Mouse (Mus musculus) hindbrain, embryonic 16.5 days (tissue): ENCODE results near the gene Pigq. TPM values are rescaled to one million over a fixed set of nuclear protein-coding genes. Genes with fewer than 3 reads are reported as not detected.
A peak's percentile ranks its signal among the peaks of the same experiment; 100 is the strongest.

ENCODE experiments used
- ATAC-seq: fragments of 200-750 bp; cut with Nextera tagmentation; 2 replicates; pipeline ENCODE4 v1.8.0; 2017; ENCODE audit warnings: moderate TSS enrichment, moderate library complexity
- H3K27ac ChIP-seq: fragments of 300-500 bp; sonication (generic); 2 replicates; pipeline ENCODE4 v1.5.1; 2014; ENCODE audit warnings: low read depth, mild to moderate bottlenecking, control low read depth, low read length, moderate library complexity
- H3K27me3 ChIP-seq: fragments of 300-500 bp; sonication (generic); replicated peaks from 2 replicates; pipeline ENCODE4 v1.6.1; 2014; ENCODE audit warnings: low read length; ENCODE audit not compliant: control insufficient read depth, insufficient read depth
- H3K36me3 ChIP-seq: fragments of 300-500 bp; sonication (generic); 2 replicates; pipeline ENCODE4 v1.6.1; 2014; ENCODE audit warnings: mild to moderate bottlenecking, low read length, moderate library complexity, mixed read lengths; ENCODE audit not compliant: control insufficient read depth, insufficient read depth
- H3K4me1 ChIP-seq: fragments of 300-500 bp; sonication (generic); 2 replicates; pipeline ENCODE4 v1.6.1; 2014; ENCODE audit warnings: low read depth, low read length; ENCODE audit not compliant: control insufficient read depth, insufficient read depth
- H3K4me2 ChIP-seq: fragments of 300-500 bp; sonication (generic); 2 replicates; pipeline ENCODE4 v1.6.1; 2014; ENCODE audit warnings: mild to moderate bottlenecking, low read length, control low read depth, moderate library complexity
- H3K4me3 ChIP-seq: fragments of 300-500 bp; sonication (generic); 2 replicates; pipeline ENCODE4 v1.5.1; 2014; ENCODE audit warnings: mild to moderate bottlenecking, low read length, control low read depth, moderate library complexity
- H3K9ac ChIP-seq: fragments of 300-500 bp; sonication (generic); 2 replicates; pipeline ENCODE4 v1.6.1; 2014; ENCODE audit warnings: low read depth, mild to moderate bottlenecking, control low read depth, low read length, moderate library complexity
- H3K9me3 ChIP-seq: fragments of 300-500 bp; sonication (generic); 2 replicates; pipeline ENCODE4 v1.6.1; 2014; ENCODE audit warnings: mild to moderate bottlenecking, low read length, moderate library complexity; ENCODE audit not compliant: control insufficient read depth
- WGBS: fragments of 180-500 bp; shearing (Covaris S2); extraction: QIAGEN DNeasy Blood & Tissue Kit; methylation state at CpG from one replicate; pipeline ENCODE4 v1.1.7; 2014; 5-methylcytosine and 5-hydroxymethylcytosine counted together
- polyA plus RNA-seq: library from polyadenylated mRNA; unstranded; fragments of >200 nt; fragmentation: Nextera tagmentation; extraction: Ambion mirVana; gene quantifications from 2 replicates; pipeline ENCODE4 v1.2.1, GENCODE M21; 2015

Pigq gene
- polyA plus RNA-seq, 1 experiment from 2014 or later = 83.1 TPM

GRCm38 (mm10) chr17:25951803-25952623 is 7.3 kb upstream of the Pigq start, which contains the start of gene A930017K11Rik:
Gene A930017K11Rik, minus strand, starts transcription at chr17:25952565.
- no peaks in the 10 kb centered on the region for H3K9me3 ChIP-seq
- peaks cover 14% of the 10 kb centered on the region for H3K4me1 ChIP-seq
- under 1% methylated on average over 57 of the region's 58 CpGs for WGBS
- H3K4me2 ChIP-seq = peak within 1 kb of the TSS; percentile 67
- H3K4me3 ChIP-seq = peak within 1 kb of the TSS; percentile 43
- H3K27me3 ChIP-seq = peaks cover 34% of the 10 kb centered on the region
- ATAC-seq = no peak
- no peaks in the 10 kb centered on the region for H3K36me3 ChIP-seq
- no peak within 1 kb of the TSS for H3K27ac ChIP-seq
- H3K9ac ChIP-seq = peak within 1 kb of the TSS; percentile 46

DNA sequence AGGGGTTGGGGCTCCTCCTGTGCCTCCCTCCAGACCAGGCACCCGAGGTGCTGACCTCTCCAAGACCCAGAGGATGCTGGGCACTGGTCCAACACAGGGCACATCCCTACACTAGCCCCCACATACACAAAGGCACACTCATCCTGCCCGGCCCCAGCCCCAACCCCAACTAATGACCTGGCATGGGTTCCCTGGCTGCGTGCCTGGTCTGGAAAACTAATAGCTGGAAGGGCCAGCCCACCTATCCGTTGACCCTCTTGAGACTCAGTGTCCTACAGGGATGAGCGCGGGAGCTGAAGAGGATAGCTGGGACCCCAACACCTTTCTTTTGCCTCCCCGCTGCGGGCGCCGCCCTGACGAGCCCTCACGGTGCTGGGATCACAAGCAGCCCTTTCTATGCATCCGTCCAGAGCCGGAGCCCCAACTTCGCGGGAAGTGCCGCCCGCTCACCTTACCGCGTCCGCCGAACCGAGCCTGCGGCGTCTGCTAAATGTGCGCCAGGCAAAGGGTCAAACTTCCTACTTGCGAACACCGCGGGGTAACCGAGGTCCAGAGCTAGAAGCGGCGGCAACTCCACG is 6.6 kb upstream of the Pigq start:
- Histone ChIP-seq H3K4me2 (peak overlapping the region; percentile 67), H3K9ac (peak overlapping the region; percentile 46), H3K4me3 (peak overlapping the region; percentile 43), H3K27me3 (peaks cover 34% of the 10 kb centered on the region), H3K4me1 (peaks cover 14% of the 10 kb centered on the region), H3K9me3 (no peaks in the 10 kb centered on the region), H3K27ac (no peak overlapping the region), H3K36me3 (no peaks in the 10 kb centered on the region)
- peak; percentile 40; the same call in 1 of the 2 replicates for ATAC-seq
- under 1% methylated on average over 33 of the region's 33 CpGs for WGBS

- Histone ChIP-seq H3K4me2 (no peak overlapping the region; the same call in 1 of the 2 replicates), H3K4me1 (peaks cover 14% of the 10 kb centered on the region), H3K27ac (no peak overlapping the region), H3K36me3 (no peaks in the 10 kb centered on the region), H3K4me3 (peak overlapping the region; percentile 43; the same call in 1 of the 2 replicates), H3K9ac (no peak overlapping the region; the same call in 1 of the 2 replicates), H3K9me3 (no peaks in the 10 kb centered on the region), H3K27me3 (peaks cover 34% of the 10 kb centered on the region)
- no CpG with 5 or more reads among the region's 3 CpGs for WGBS
- ATAC-seq = no peak
Observed at GRCm38 (mm10) chr17:25950706-25951105, 6.0 kb upstream of the Pigq start.

DNA sequence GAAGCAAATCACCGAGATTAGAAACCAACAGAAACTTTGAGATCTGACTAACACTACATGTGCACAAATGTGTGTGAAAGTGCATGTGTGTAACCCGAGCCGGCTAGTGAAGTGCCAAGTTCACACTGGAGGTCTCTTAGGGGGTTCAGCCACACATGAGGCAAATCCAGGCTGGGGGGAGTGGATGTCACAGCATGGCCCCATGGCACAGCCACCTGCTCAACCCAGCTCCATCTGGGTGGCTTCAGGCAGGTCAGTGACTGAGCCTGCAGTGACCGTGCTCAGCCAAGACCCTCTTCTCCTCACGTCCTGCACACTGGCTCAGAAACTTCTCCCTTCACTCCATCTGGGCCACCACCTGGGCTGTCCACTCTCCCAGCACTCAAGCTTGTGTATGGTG is 5.2 kb upstream of the Pigq start:
- H3K36me3 ChIP-seq = no peaks in the 10 kb centered on the region
- H3K9me3 ChIP-seq = no peaks in the 10 kb centered on the region
- no peak for ATAC-seq
- H3K27me3 ChIP-seq = peaks cover 34% of the 10 kb centered on the region
- WGBS = 74% methylated on average over 5 of the region's 5 CpGs
- H3K27ac ChIP-seq = no peak overlapping the region
- peaks cover 14% of the 10 kb centered on the region for H3K4me1 ChIP-seq
- no peak overlapping the region for H3K9ac ChIP-seq
- H3K4me2 ChIP-seq = no peak overlapping the region
- no peak overlapping the region for H3K4me3 ChIP-seq

DNA sequence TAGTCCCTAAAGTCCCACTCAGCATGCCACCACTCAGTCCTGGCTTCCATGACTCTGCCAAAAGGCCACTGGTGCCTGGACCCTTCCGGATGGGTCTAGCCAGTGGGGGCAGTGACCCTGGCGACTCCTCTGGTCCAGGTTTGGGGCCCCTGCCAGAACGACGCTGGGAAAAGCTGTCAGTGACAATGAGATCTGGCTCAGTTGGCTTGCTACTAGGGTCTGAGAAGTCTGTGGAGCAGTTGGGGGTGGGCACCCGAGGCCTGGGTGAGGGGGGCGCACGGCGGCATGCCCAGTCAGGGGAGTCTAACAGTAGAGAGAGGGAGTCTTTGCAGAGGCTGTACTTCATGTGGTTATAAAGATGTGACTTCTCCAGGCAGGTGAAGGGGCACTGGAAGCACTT is 3.3 kb upstream of the Pigq start:
- peaks cover 31% of the 10 kb centered on the region for H3K27me3 ChIP-seq
- 77% methylated on average over 8 of the region's 8 CpGs for whole genome bisulfite sequencing
- no peak overlapping the region for H3K27ac ChIP-seq
- H3K4me1 ChIP-seq = peaks cover 14% of the 10 kb centered on the region
- H3K36me3 ChIP-seq = no peaks in the 10 kb centered on the region
- no peak overlapping the region for H3K4me3 ChIP-seq
- ATAC-seq = no peak
- no peaks in the 10 kb centered on the region for H3K9me3 ChIP-seq
- no peak overlapping the region for H3K9ac ChIP-seq
- no peak overlapping the region for H3K4me2 ChIP-seq

DNA sequence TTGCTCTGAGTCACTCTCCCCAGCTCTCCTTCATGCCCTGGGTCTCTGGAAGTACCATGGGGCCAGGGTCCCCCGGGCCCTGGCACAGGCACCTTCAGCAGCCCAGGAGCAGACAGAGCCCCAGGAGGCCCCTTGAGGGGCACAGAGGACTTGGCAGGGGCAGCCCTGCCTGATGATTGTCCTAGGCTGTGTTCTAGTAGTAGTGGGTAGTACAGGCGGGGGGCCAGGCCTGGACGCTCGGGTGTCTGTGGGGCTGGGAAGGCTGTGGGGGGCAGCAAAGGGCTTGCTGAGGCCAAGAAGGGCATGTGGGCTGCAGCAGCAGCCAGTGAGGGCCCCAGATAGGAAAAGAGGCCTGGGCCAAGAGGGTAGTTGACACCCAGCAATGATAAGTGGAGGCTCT is 2.8 kb upstream of the Pigq start:
- Histone ChIP-seq H3K27ac (no peak overlapping the region), H3K4me3 (no peak overlapping the region), H3K4me2 (no peak overlapping the region), H3K9me3 (no peaks in the 10 kb centered on the region), H3K4me1 (peaks cover 14% of the 10 kb centered on the region), H3K9ac (no peak overlapping the region), H3K36me3 (no peaks in the 10 kb centered on the region), H3K27me3 (peaks cover 26% of the 10 kb centered on the region)
- ATAC-seq = no peak
- 82% methylated on average over 4 of the region's 4 CpGs for WGBS

DNA sequence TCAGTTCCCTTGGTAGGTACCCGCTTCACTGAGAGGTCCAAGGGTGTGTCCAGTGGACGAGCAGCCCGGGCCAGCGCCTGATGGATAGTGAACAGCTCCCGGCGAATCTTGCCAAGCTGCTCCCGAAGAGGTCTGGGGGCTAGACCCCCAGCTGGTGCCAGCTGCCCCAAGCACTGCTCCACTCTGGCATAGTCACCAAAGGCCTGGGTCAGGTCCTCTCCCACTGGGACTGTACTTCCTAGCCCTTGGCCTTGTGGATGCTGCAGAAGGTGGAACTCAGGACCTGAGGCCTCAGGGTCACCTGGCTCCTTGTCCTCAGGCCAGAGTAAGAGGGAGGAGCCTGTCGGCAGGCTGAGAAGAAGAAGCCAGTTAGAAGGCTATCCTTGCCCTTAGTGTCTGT is 2.2 kb upstream of the Pigq start:
- no peaks in the 10 kb centered on the region for H3K36me3 ChIP-seq
- H3K27ac ChIP-seq = no peak overlapping the region
- H3K9ac ChIP-seq = no peak overlapping the region
- H3K4me2 ChIP-seq = no peak overlapping the region
- ATAC-seq = no peak
- 88% methylated on average over 8 of the region's 8 CpGs for WGBS
- H3K4me1 ChIP-seq = peaks cover 11% of the 10 kb centered on the region
- peaks cover 19% of the 10 kb centered on the region for H3K27me3 ChIP-seq
- no peaks in the 10 kb centered on the region for H3K9me3 ChIP-seq
- H3K4me3 ChIP-seq = no peak overlapping the region

DNA sequence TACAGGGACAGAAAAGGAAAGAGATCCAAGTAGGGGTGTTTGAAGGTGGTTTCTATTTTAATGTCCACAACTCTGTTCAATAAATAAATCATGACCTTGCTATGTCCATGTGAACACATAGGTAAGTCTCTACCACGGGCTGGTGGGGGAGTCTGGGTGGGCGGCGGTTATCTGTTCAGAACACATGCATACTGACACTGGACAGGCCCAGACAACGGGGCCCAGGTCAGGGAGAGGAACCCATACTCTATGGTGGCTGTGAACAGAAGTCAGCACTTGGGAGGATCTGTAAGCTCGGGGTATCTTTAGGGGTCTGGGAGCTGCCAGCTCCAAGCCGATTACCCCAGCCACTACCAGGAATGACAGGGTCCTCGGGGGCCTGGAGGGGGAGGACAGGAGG is 1.6 kb upstream of the Pigq start:
- H3K36me3 ChIP-seq = no peaks in the 10 kb centered on the region
- no peak for ATAC-seq
- H3K4me1 ChIP-seq = peaks cover 5% of the 10 kb centered on the region
- H3K4me2 ChIP-seq = no peak overlapping the region
- 77% methylated on average over 7 of the region's 7 CpGs for WGBS
- H3K27me3 ChIP-seq = peaks cover 14% of the 10 kb centered on the region
- no peak overlapping the region for H3K4me3 ChIP-seq
- no peak overlapping the region for H3K27ac ChIP-seq
- no peaks in the 10 kb centered on the region for H3K9me3 ChIP-seq
- no peak overlapping the region for H3K9ac ChIP-seq

DNA sequence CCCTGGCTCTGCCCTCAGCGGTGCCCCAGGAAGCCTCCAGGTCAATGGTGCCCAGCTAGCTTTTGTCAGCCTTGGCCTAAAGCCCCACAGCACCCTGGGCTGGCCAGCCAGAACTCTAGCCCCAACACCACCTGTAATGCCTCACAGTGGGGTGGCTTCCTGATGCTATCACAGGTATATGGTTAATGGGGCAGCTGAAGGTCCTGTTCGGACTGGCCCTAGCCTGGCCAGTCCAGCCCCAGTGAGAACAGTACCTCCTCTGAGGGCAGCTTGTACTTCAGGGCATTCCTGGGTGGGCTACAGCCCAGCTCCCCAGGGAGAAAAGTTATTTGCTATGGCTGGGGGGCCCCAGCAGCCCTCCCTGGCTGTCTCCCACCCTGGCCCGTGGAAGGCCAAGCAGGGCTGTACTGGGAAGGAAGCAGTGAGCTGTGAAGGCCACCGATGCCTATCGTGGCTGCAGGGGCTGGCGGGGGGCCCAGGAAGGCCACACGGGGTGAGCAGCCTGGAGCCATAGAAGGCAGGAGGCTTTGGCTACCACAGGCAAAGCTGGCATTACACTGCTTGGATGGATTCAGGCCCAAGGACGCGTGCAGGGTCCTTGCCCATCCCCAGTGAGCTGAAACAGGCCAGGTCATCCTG is 900 bp upstream of the Pigq start:
- no peak overlapping the region for H3K4me2 ChIP-seq
- ATAC-seq = no peak
- H3K27me3 ChIP-seq = peaks cover 6% of the 10 kb centered on the region
- H3K9me3 ChIP-seq = no peaks in the 10 kb centered on the region
- peaks cover 5% of the 10 kb centered on the region for H3K4me1 ChIP-seq
- no peaks in the 10 kb centered on the region for H3K36me3 ChIP-seq
- H3K9ac ChIP-seq = no peak overlapping the region
- WGBS = 47% methylated on average over 9 of the region's 9 CpGs
- no peak overlapping the region for H3K27ac ChIP-seq
- H3K4me3 ChIP-seq = no peak overlapping the region
